In genomic region chr1:179061053-179061452, GRCm38 (mm10) we compare ENCODE assay signal across 8 mouse cellular contexts.
A peak's percentile ranks its signal among the peaks of the same experiment; 100 is the strongest.
DNase-seq lines count a peak whose midpoint lies in the region; ATAC-seq lines count a peak whose summit lies in the region.

No protein-coding gene starts in this region.

- no peak overlapping the region for H3K4me3 ChIP-seq in heart, embryonic 15.5 days
- H3K4me3 ChIP-seq in liver, embryonic 12.5 days = no peak overlapping the region

- DNase-seq in heart, adult 11 months = no peak
- DNase-seq in MN1 (ENCODE audit: low spot score) (peak; percentile 49), adipocyte (ENCODE audit: low spot score) (no peak)
- DNase-seq in thymus, adult 18-20 months = no peak
- no peak for DNase-seq in thymus, postnatal 4 days

- ATAC-seq in heart, embryonic 15.5 days (replicated peaks; ENCODE audit: insufficient number of reproducible peaks, insufficient read depth, low FRiP score, low read depth) = no peak
- ATAC-seq in granulocyte monocyte progenitor cell, adult 5-6 weeks (replicated peaks; ENCODE audit: poor library complexity, severe bottlenecking) = peak; percentile 8; the same call in 1 of the 2 replicates
- ATAC-seq in liver, embryonic 12.5 days = peak; percentile 65

- H3K27me3 ChIP-seq in heart, embryonic 15.5 days = no peaks in the 10 kb centered on the region
- no peaks in the 10 kb centered on the region for H3K27me3 ChIP-seq in liver, embryonic 12.5 days (replicated peaks)

- H3K9ac ChIP-seq in heart, embryonic 15.5 days = no peak overlapping the region
- no peak overlapping the region for H3K9ac ChIP-seq in liver, embryonic 12.5 days

- peak overlapping the region; percentile 82 for H3K27ac ChIP-seq in heart, embryonic 15.5 days
- H3K27ac ChIP-seq in liver, embryonic 12.5 days = peak overlapping the region; percentile 54; the same call in 1 of the 2 replicates

- no peaks in the 10 kb centered on the region for H3K36me3 ChIP-seq in heart, embryonic 15.5 days
- no peaks in the 10 kb centered on the region for H3K36me3 ChIP-seq in liver, embryonic 12.5 days

- no peaks in the 10 kb centered on the region for H3K9me3 ChIP-seq in heart, embryonic 15.5 days (replicated peaks)
- no peaks in the 10 kb centered on the region for H3K9me3 ChIP-seq in liver, embryonic 12.5 days (replicated peaks)

- WGBS in heart, embryonic 15.5 days = 51% methylated on average over 4 of the region's 4 CpGs
- WGBS in liver, embryonic 12.5 days (ENCODE audit: insufficient replicate concordance) = 40% methylated on average over 4 of the region's 4 CpGs

- H3K4me2 ChIP-seq in heart, embryonic 15.5 days = no peak overlapping the region
- H3K4me2 ChIP-seq in liver, embryonic 12.5 days = no peak overlapping the region

- peaks cover 40% of the 10 kb centered on the region for H3K4me1 ChIP-seq in heart, embryonic 15.5 days (replicated peaks)
- H3K4me1 ChIP-seq in liver, embryonic 12.5 days = peaks cover 36% of the 10 kb centered on the region
